Mouse (Mus musculus): ENCODE measurements around the gene Ppp1r9b. TPM values are rescaled to one million over a fixed set of nuclear protein-coding genes. Genes with fewer than 3 reads are reported as not detected.

Ppp1r9b gene
- polyA plus RNA-seq, 1 experiment: 42.4 TPM

- H3K27me3 ChIP-seq (ENCODE audit: control insufficient read depth, insufficient read depth, insufficient read length): no peaks in the 10 kb centered on the region
- TF ChIP-seq TCF3 (IDR thresholded peaks at IDR 0.05; ENCODE audit: insufficient read length, low read depth) (no peak), POLR2AphosphoS2 (IDR thresholded peaks at IDR 0.05; ENCODE audit: insufficient read length, low read depth) (peak; percentile 12)
- H3K4me2 ChIP-seq (ENCODE audit: low read depth): no peak overlapping the region
- H3K36me3 ChIP-seq (ENCODE audit: control insufficient read depth, insufficient read depth): peaks cover 8% of the 10 kb centered on the region
- peaks cover 8% of the 10 kb centered on the region for H3K79me2 ChIP-seq (ENCODE audit: control insufficient read depth, insufficient read depth)
- no peak overlapping the region for H3ac ChIP-seq (ENCODE audit: control insufficient read depth, insufficient read length)
- H3K4me3 ChIP-seq: no peak overlapping the region
Observed at GRCm38 (mm10) chr11:94943054-94943453, 47.8 kb upstream of the Ppp1r9b start.

- H3ac ChIP-seq (ENCODE audit: control insufficient read depth, insufficient read length): no peak overlapping the region
- no peaks in the 10 kb centered on the region for H3K27me3 ChIP-seq (ENCODE audit: control insufficient read depth, insufficient read depth, insufficient read length)
- peak overlapping the region; percentile 20 for H3K4me2 ChIP-seq (ENCODE audit: low read depth)
- H3K4me3 ChIP-seq: no peak overlapping the region
- H3K79me2 ChIP-seq (ENCODE audit: control insufficient read depth, insufficient read depth): no peaks in the 10 kb centered on the region
- TF ChIP-seq E2F4 (IDR thresholded peaks at IDR 0.05; ENCODE audit: insufficient read depth) (no peak), MYOG (IDR thresholded peaks at IDR 0.05; ENCODE audit: control insufficient read depth in 1 of 3, insufficient read depth in 1 of 3, insufficient read length in 2 of 3, low read depth in 2 of 3) (no peak), SRF (IDR thresholded peaks at IDR 0.05; ENCODE audit: control insufficient read depth, insufficient read length, low read depth) (no peak), CEBPB (IDR thresholded peaks at IDR 0.05; ENCODE audit: insufficient read depth, poor library complexity, severe bottlenecking) (no peak), REST (IDR thresholded peaks at IDR 0.05; ENCODE audit: insufficient read depth, insufficient read length) (no peak), POLR2AphosphoS2 (IDR thresholded peaks at IDR 0.05; ENCODE audit: insufficient read length, low read depth) (no peak), POLR2A (IDR thresholded peaks at IDR 0.05; ENCODE audit: insufficient read length, low read depth) (no peak), MAX (IDR thresholded peaks at IDR 0.05; ENCODE audit: low read depth) (no peak), MYOD1 (IDR thresholded peaks at IDR 0.05; ENCODE audit: control insufficient read depth in 1 of 3, insufficient read length in 2 of 3, low read depth in 2 of 3) (no peak), TCF12 (IDR thresholded peaks at IDR 0.05; ENCODE audit: insufficient read depth, poor library complexity, severe bottlenecking) (no peak), TCF3 (IDR thresholded peaks at IDR 0.05; ENCODE audit: insufficient read length, low read depth) (no peak), USF1 (IDR thresholded peaks at IDR 0.05; ENCODE audit: low read depth) (no peak)
- peaks cover 13% of the 10 kb centered on the region for H3K36me3 ChIP-seq (ENCODE audit: control insufficient read depth, insufficient read depth)
Observed at GRCm38 (mm10) chr11:94944295-94944694, 46.5 kb upstream of the Ppp1r9b start.

GRCm38 (mm10) chr11:94945236-94945635, 45.6 kb upstream of the Ppp1r9b start:
- H3K4me2 ChIP-seq (ENCODE audit: low read depth): peak overlapping the region; percentile 12
- no peaks in the 10 kb centered on the region for H3K79me2 ChIP-seq (ENCODE audit: control insufficient read depth, insufficient read depth)
- no peak overlapping the region for H3K4me3 ChIP-seq
- H3ac ChIP-seq (ENCODE audit: control insufficient read depth, insufficient read length): no peak overlapping the region
- TF ChIP-seq MYOD1 (IDR thresholded peaks at IDR 0.05; ENCODE audit: control insufficient read depth in 1 of 3, insufficient read length in 2 of 3, low read depth in 2 of 3) (no peak), POLR2A (IDR thresholded peaks at IDR 0.05; ENCODE audit: insufficient read length, low read depth) (no peak), MAX (IDR thresholded peaks at IDR 0.05; ENCODE audit: low read depth) (no peak), TCF3 (IDR thresholded peaks at IDR 0.05; ENCODE audit: insufficient read length, low read depth) (no peak), SRF (IDR thresholded peaks at IDR 0.05; ENCODE audit: control insufficient read depth, insufficient read length, low read depth) (no peak), USF1 (IDR thresholded peaks at IDR 0.05; ENCODE audit: low read depth) (no peak), MYOG (IDR thresholded peaks at IDR 0.05; ENCODE audit: control insufficient read depth in 1 of 3, insufficient read depth in 1 of 3, insufficient read length in 2 of 3, low read depth in 2 of 3) (no peak), E2F4 (IDR thresholded peaks at IDR 0.05; ENCODE audit: insufficient read depth) (no peak), TCF12 (IDR thresholded peaks at IDR 0.05; ENCODE audit: insufficient read depth, poor library complexity, severe bottlenecking) (no peak), CEBPB (IDR thresholded peaks at IDR 0.05; ENCODE audit: insufficient read depth, poor library complexity, severe bottlenecking) (no peak), REST (IDR thresholded peaks at IDR 0.05; ENCODE audit: insufficient read depth, insufficient read length) (no peak), POLR2AphosphoS2 (IDR thresholded peaks at IDR 0.05; ENCODE audit: insufficient read length, low read depth) (no peak)
- H3K36me3 ChIP-seq (ENCODE audit: control insufficient read depth, insufficient read depth): peaks cover 13% of the 10 kb centered on the region
- H3K27me3 ChIP-seq (ENCODE audit: control insufficient read depth, insufficient read depth, insufficient read length): no peaks in the 10 kb centered on the region

- H3K79me2 ChIP-seq (ENCODE audit: control insufficient read depth, insufficient read depth): no peaks in the 10 kb centered on the region
- peaks cover 5% of the 10 kb centered on the region for H3K36me3 ChIP-seq (ENCODE audit: control insufficient read depth, insufficient read depth)
- H3K27me3 ChIP-seq (ENCODE audit: control insufficient read depth, insufficient read depth, insufficient read length): no peaks in the 10 kb centered on the region
- no peak overlapping the region for H3K4me2 ChIP-seq (ENCODE audit: low read depth)
- H3ac ChIP-seq (ENCODE audit: control insufficient read depth, insufficient read length): no peak overlapping the region
- no peak overlapping the region for H3K4me3 ChIP-seq
- TF ChIP-seq TCF3 (IDR thresholded peaks at IDR 0.05; ENCODE audit: insufficient read length, low read depth) (no peak), SRF (IDR thresholded peaks at IDR 0.05; ENCODE audit: control insufficient read depth, insufficient read length, low read depth) (no peak), MYOD1 (IDR thresholded peaks at IDR 0.05; ENCODE audit: control insufficient read depth in 1 of 3, insufficient read length in 2 of 3, low read depth in 2 of 3) (no peak), TCF12 (IDR thresholded peaks at IDR 0.05; ENCODE audit: insufficient read depth, poor library complexity, severe bottlenecking) (no peak), POLR2AphosphoS2 (IDR thresholded peaks at IDR 0.05; ENCODE audit: insufficient read length, low read depth) (no peak), USF1 (IDR thresholded peaks at IDR 0.05; ENCODE audit: low read depth) (no peak), CEBPB (IDR thresholded peaks at IDR 0.05; ENCODE audit: insufficient read depth, poor library complexity, severe bottlenecking) (no peak), REST (IDR thresholded peaks at IDR 0.05; ENCODE audit: insufficient read depth, insufficient read length) (no peak), MAX (IDR thresholded peaks at IDR 0.05; ENCODE audit: low read depth) (no peak), POLR2A (IDR thresholded peaks at IDR 0.05; ENCODE audit: insufficient read length, low read depth) (no peak), E2F4 (IDR thresholded peaks at IDR 0.05; ENCODE audit: insufficient read depth) (no peak), MYOG (IDR thresholded peaks at IDR 0.05; ENCODE audit: control insufficient read depth in 1 of 3, insufficient read depth in 1 of 3, insufficient read length in 2 of 3, low read depth in 2 of 3) (no peak)
Observed at GRCm38 (mm10) chr11:94952169-94952568, 38.7 kb upstream of the Ppp1r9b start.

- Histone ChIP-seq H3K4me2 (ENCODE audit: low read depth) (no peak overlapping the region), H3K27me3 (ENCODE audit: control insufficient read depth, insufficient read depth, insufficient read length) (no peaks in the 10 kb centered on the region), H3K4me3 (no peak overlapping the region), H3ac (ENCODE audit: control insufficient read depth, insufficient read length) (no peak overlapping the region), H3K36me3 (ENCODE audit: control insufficient read depth, insufficient read depth) (no peaks in the 10 kb centered on the region), H3K79me2 (ENCODE audit: control insufficient read depth, insufficient read depth) (no peaks in the 10 kb centered on the region)
- TF ChIP-seq MYOD1 (IDR thresholded peaks at IDR 0.05; ENCODE audit: control insufficient read depth in 1 of 3, insufficient read length in 2 of 3, low read depth in 2 of 3) (no peak), TCF3 (IDR thresholded peaks at IDR 0.05; ENCODE audit: insufficient read length, low read depth) (no peak), SRF (IDR thresholded peaks at IDR 0.05; ENCODE audit: control insufficient read depth, insufficient read length, low read depth) (no peak), USF1 (IDR thresholded peaks at IDR 0.05; ENCODE audit: low read depth) (no peak), REST (IDR thresholded peaks at IDR 0.05; ENCODE audit: insufficient read depth, insufficient read length) (no peak), MAX (IDR thresholded peaks at IDR 0.05; ENCODE audit: low read depth) (no peak), MYOG (IDR thresholded peaks at IDR 0.05; ENCODE audit: control insufficient read depth in 1 of 3, insufficient read depth in 1 of 3, insufficient read length in 2 of 3, low read depth in 2 of 3) (no peak), POLR2AphosphoS2 (IDR thresholded peaks at IDR 0.05; ENCODE audit: insufficient read length, low read depth) (no peak), POLR2A (IDR thresholded peaks at IDR 0.05; ENCODE audit: insufficient read length, low read depth) (no peak), CEBPB (IDR thresholded peaks at IDR 0.05; ENCODE audit: insufficient read depth, poor library complexity, severe bottlenecking) (no peak), TCF12 (IDR thresholded peaks at IDR 0.05; ENCODE audit: insufficient read depth, poor library complexity, severe bottlenecking) (no peak), E2F4 (IDR thresholded peaks at IDR 0.05; ENCODE audit: insufficient read depth) (no peak)
Observed at GRCm38 (mm10) chr11:94955103-94955502, 35.7 kb upstream of the Ppp1r9b start.
